Mouse (Mus musculus): ENCODE data around the gene Isx. TPM values are rescaled to one million over a fixed set of nuclear protein-coding genes. Genes with fewer than 3 reads are reported as not detected.

The Isx gene
- polyA plus RNA-seq (2014; fragmentation: Illumina TruSeq; extraction: RNeasy Lipid Tissue Mini Kit (QIAGEN cat#74804); ENCODE audit: low replicate concordance) = 37.9 TPM

DNA sequence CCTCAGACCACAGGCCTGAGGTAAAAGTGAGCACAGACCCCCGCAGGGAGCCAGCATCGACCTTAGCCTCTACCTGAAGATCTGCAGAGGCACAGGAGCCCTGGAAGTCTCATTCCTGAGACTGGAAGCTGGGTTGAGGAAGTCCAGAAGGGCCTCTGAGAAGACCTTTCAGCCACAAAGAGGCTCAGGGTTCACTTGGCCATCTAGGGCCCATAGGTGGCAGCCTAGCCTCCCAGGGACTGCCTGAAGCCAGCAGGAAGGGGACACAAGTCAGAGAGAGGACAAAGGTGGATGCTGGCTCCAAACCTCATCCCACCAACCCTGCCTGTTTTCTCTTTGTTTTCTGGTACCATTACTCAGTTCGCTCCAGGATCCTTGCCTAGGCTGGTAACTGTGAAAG lies at the start of gene Isx:
Gene Isx, plus strand, starts transcription at position 234 of the 400 bp plus-strand sequence.

Other genes with a start within 250 kb of the Isx start
- 18.0 TPM for gene Hmgxb4, start 120.2 kb downstream of the Isx start, polyA plus RNA-seq (2014; fragmentation: Illumina TruSeq; extraction: RNeasy Lipid Tissue Mini Kit (QIAGEN cat#74804); ENCODE audit: low replicate concordance)
- gene Tom1, start 160.5 kb downstream of the Isx start, polyA plus RNA-seq (2014; fragmentation: Illumina TruSeq; extraction: RNeasy Lipid Tissue Mini Kit (QIAGEN cat#74804); ENCODE audit: low replicate concordance) = not detected
- 0.26 TPM for gene Hmox1, start 220.4 kb downstream of the Isx start, polyA plus RNA-seq (2014; fragmentation: Illumina TruSeq; extraction: RNeasy Lipid Tissue Mini Kit (QIAGEN cat#74804); ENCODE audit: low replicate concordance)
- 1.4 TPM for gene Mcm5, start 236.4 kb downstream of the Isx start, polyA plus RNA-seq (2014; fragmentation: Illumina TruSeq; extraction: RNeasy Lipid Tissue Mini Kit (QIAGEN cat#74804); ENCODE audit: low replicate concordance)